Mouse (Mus musculus) heart, adult 2 months (tissue): ENCODE measurements around the gene Tbc1d14. TPM values are rescaled to one million over a fixed set of nuclear protein-coding genes. Genes with fewer than 3 reads are reported as not detected.

Experiments used
- DNase-seq, 2 experiments: peaks; one replicate each; pipeline ENCODE4 v3.0.0; 2021
- H3K27ac ChIP-seq: fragments of 200-600 bp; 2 replicates; pipeline ENCODE4 v1.8.1; 2022
- H3K27me3 ChIP-seq: fragments of 200-500 bp; 2 replicates; pipeline ENCODE4 v1.6.1; 2012; ENCODE audit warnings: mild to moderate bottlenecking, low read length, inconsistent platforms, mixed read lengths; ENCODE audit not compliant: control insufficient read depth, insufficient read depth
- H3K36me3 ChIP-seq: fragments of 200-500 bp; 2 replicates; pipeline ENCODE4 v1.6.1; 2012; ENCODE audit warnings: low read length, inconsistent platforms; ENCODE audit not compliant: control insufficient read depth, insufficient read depth
- H3K4me1 ChIP-seq: fragments of 200-500 bp; 2 replicates; pipeline ENCODE4 v1.6.1; 2011; ENCODE audit warnings: low read length; ENCODE audit not compliant: control insufficient read depth, insufficient read depth
- H3K4me3 ChIP-seq: fragments of 200-600 bp; 2 replicates; pipeline ENCODE4 v1.8.1; 2022
- H3K79me2 ChIP-seq: fragments of 200-500 bp; replicated peaks from 2 replicates; pipeline ENCODE4 v1.6.1; 2012; ENCODE audit warnings: mild to moderate bottlenecking, inconsistent platforms, low read length, moderate library complexity, mixed read lengths; ENCODE audit not compliant: control insufficient read depth, insufficient read depth
- H3K9ac ChIP-seq: fragments of 200-500 bp; 2 replicates; pipeline ENCODE4 v1.6.1; 2012; ENCODE audit warnings: low read depth, mild to moderate bottlenecking, control low read depth, inconsistent platforms, low read length, mixed read lengths
- CTCF ChIP-seq: fragments of 200-600 bp; IDR thresholded peaks from 2 replicates; pipeline ENCODE4 v1.8.1; 2022; ENCODE audit warnings: antibody characterized with exemption, mild to moderate bottlenecking, moderate library complexity
- EP300 ChIP-seq: fragments of 200-500 bp; IDR thresholded peaks from 2 replicates; pipeline ENCODE4 v1.6.1; 2011; ENCODE audit warnings: low read depth, low read length, control low read depth; ENCODE audit not compliant: insufficient read depth
- POLR2A ChIP-seq: fragments of 200-500 bp; IDR thresholded peaks from 2 replicates; pipeline ENCODE4 v1.6.1; 2011; ENCODE audit warnings: mild to moderate bottlenecking, low read depth, low read length, control low read depth; ENCODE audit not compliant: insufficient read depth
- WGBS: fragments of 180-500 bp; shearing (Covaris S2); methylation state at CpG from one replicate; pipeline ENCODE4 v1.1.7; 2018; 5-methylcytosine and 5-hydroxymethylcytosine counted together
- intact Hi-C: fragments of 180-260 bp; cut with DNase I; formaldehyde crosslinking; loops from one replicate; pipeline ENCODE4 v1.15.1; 2025
- polyA plus RNA-seq: library from polyadenylated mRNA; depleted of rRNA; stranded (reverse); fragments of >200 nt; gene quantifications from 2 replicates; pipeline ENCODE4 v1.2.3, GENCODE M21; 2012
- total RNA-seq, 2 experiments: library from RNA; stranded (reverse); gene quantifications; 2 replicates each; pipeline ENCODE4 v1.2.3; 2021

Gene Tbc1d14
- total and polyA plus RNA-seq, 3 experiments: 11.7 to 13.0 (median 12.4) TPM

DNA sequence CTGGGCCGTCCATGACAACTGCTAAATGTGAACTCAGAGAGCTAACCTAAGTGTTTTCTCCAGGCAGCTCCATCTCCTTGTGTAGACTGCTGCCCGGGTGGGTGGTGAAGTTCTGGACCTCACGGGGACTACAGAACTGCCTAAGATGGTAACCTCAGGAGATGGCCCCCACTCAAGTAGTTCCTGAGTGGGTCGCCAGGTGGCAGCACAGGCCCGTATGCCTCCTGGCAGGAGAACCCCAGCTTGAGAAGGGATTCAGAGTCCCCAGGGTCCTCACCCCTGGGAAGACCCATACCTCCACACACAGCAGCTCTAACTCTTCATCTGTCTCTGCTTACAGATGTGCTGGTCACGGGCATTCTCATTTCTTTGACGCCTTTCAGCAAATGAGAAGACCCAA is 130.3 kb downstream of the Tbc1d14 start:
- WGBS: 18% methylated on average over 7 of the region's 7 CpGs
- H3K36me3 ChIP-seq: no peaks in the 10 kb centered on the region
- peaks cover 3% of the 10 kb centered on the region for H3K4me1 ChIP-seq
- H3K9ac ChIP-seq: no peak overlapping the region
- no peaks in the 10 kb centered on the region for H3K27me3 ChIP-seq
- H3K27ac ChIP-seq: no peak overlapping the region
- no peak overlapping the region for H3K4me3 ChIP-seq
- TF ChIP-seq EP300: peak; percentile 75; the same call in 1 of the 2 replicates
- TF ChIP-seq POLR2A: no peak
- peak; percentile 99; the same call in 1 of the 2 replicates for TF ChIP-seq CTCF
- intact Hi-C loops: loop anchor here (1.0 to 5.0 kb wide), 3 partner anchors 74 to 279 kb away; no protein-coding TSS in a partner anchor
- DNase-seq: peak; percentile 77 to 89
- peaks cover 2% of the 10 kb centered on the region for H3K79me2 ChIP-seq

GRCm38 (mm10) chr5:36461231-36461630 is 131.8 kb downstream of the Tbc1d14 start:
- TF ChIP-seq CTCF (no peak), EP300 (no peak)
- intact Hi-C loops: loop anchor here (5.0 kb wide), 2 partner anchors 76 to 121 kb away; no protein-coding TSS in a partner anchor
- Histone ChIP-seq H3K4me3 (no peak overlapping the region), H3K79me2 (peaks cover 2% of the 10 kb centered on the region), H3K27ac (no peak overlapping the region), H3K36me3 (no peaks in the 10 kb centered on the region), H3K27me3 (no peaks in the 10 kb centered on the region), H3K9ac (no peak overlapping the region), H3K4me1 (peaks cover 3% of the 10 kb centered on the region)
- WGBS: 43% methylated on average over 2 of the region's 2 CpGs
- DNase-seq: no peak

DNA sequence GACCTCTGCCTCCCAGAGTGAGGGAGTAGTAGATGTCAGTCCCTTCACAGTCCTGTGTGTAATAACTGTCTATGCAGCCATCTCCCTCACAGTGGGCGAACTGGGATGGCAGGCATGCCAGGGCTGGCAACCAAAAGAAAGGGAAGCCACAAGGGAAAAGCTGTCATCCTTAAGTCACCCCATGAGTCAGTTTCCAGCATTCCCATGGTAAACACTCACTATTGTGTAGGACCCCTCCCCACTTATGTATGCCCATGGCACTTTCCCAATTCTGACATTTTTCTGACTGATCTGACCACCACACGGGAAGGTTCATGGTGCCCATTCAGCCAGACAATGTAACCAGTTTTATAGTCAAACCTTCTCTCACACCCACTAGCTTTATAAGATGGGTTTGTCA is 132.4 kb downstream of the Tbc1d14 start:
- no peak overlapping the region for H3K27ac ChIP-seq
- no peak for TF ChIP-seq POLR2A
- no peak for TF ChIP-seq CTCF
- no peak for TF ChIP-seq EP300
- intact Hi-C loops: loop anchor here (5.0 kb wide), 2 partner anchors 77 to 122 kb away; no protein-coding TSS in a partner anchor

GRCm38 (mm10) chr5:36458926-36459325 is 134.2 kb downstream of the Tbc1d14 start:
- H3K27ac ChIP-seq: no peak overlapping the region
- intact Hi-C loops: no loop called here
- H3K4me1 ChIP-seq: no peaks in the 10 kb centered on the region
- no peaks in the 10 kb centered on the region for H3K36me3 ChIP-seq
- no peak overlapping the region for H3K9ac ChIP-seq
- WGBS: 7% methylated on average over 4 of the region's 4 CpGs
- DNase-seq: no peak
- no peaks in the 10 kb centered on the region for H3K27me3 ChIP-seq
- no peaks in the 10 kb centered on the region for H3K79me2 ChIP-seq
- no peak for TF ChIP-seq EP300
- TF ChIP-seq CTCF: peak; percentile 76
- no peak for TF ChIP-seq POLR2A
- no peak overlapping the region for H3K4me3 ChIP-seq

More for the DNA sequence above, 132.4 kb downstream of the Tbc1d14 start:
- peaks cover 2% of the 10 kb centered on the region for H3K79me2 ChIP-seq
- peaks cover 3% of the 10 kb centered on the region for H3K4me1 ChIP-seq
- H3K27me3 ChIP-seq: no peaks in the 10 kb centered on the region
- WGBS: 82% methylated on average over 2 of the region's 2 CpGs
- no peak for DNase-seq
- H3K9ac ChIP-seq: no peak overlapping the region
- H3K36me3 ChIP-seq: no peaks in the 10 kb centered on the region
- no peak overlapping the region for H3K4me3 ChIP-seq

DNA sequence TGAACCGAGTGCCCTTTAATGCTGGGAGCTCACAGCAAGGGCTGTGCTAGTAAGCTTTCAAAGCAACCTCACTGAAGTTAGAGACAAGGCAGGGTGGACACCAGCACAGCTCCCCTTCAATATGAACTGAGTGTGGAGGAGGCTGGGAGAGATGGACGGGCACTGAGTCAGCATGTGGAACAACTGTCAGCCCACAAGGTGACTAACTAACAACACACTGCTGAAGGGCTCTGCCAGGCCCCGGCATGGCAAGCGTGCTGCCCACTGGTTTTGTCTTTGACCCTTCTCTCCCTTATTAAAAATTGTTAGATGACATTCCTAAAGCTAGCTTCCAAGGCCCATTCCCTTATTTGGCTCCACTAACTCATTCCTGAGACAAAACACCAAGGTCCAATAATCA is 135.4 kb downstream of the Tbc1d14 start:
- 86% methylated on average over 4 of the region's 4 CpGs for WGBS
- TF ChIP-seq POLR2A (no peak), EP300 (no peak), CTCF (no peak)
- H3K79me2 ChIP-seq: no peaks in the 10 kb centered on the region
- H3K27me3 ChIP-seq: no peaks in the 10 kb centered on the region
- H3K36me3 ChIP-seq: no peaks in the 10 kb centered on the region
- no peak overlapping the region for H3K9ac ChIP-seq
- no peak overlapping the region for H3K4me3 ChIP-seq
- DNase-seq: no peak
- H3K4me1 ChIP-seq: no peaks in the 10 kb centered on the region
- no peak overlapping the region for H3K27ac ChIP-seq
- intact Hi-C loops: no loop called here

DNA sequence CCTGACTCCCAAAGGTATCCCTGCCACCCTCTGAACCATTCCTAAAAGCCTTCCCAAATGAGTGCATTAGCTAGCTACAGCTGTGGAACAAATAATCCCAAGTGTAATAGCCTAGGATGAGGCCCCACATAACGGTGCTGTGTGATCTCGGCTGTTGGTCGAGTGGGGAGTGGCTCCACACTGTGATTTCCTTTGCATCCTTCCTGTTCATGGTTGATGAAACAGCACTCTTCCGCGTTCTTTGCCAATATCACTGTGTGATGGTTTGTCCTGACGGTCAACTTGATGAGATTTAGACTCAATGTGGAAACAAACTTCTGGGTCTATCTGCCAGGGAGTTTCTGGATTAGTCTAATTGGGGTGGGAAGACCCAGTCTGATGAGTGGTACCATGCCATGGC is 140.3 kb downstream of the Tbc1d14 start:
- no peak overlapping the region for H3K9ac ChIP-seq
- 49% methylated on average over 6 of the region's 6 CpGs for WGBS

More for the DNA sequence above, 140.3 kb downstream of the Tbc1d14 start:
- Histone ChIP-seq H3K4me3 (no peak overlapping the region), H3K4me1 (peaks cover 6% of the 10 kb centered on the region; the same call in 1 of the 2 replicates), H3K27me3 (no peaks in the 10 kb centered on the region), H3K27ac (no peak overlapping the region), H3K79me2 (no peaks in the 10 kb centered on the region), H3K36me3 (no peaks in the 10 kb centered on the region)
- TF ChIP-seq EP300: no peak
- no peak for TF ChIP-seq POLR2A
- TF ChIP-seq CTCF: no peak
- no peak for DNase-seq
- intact Hi-C loops: no loop called here
